Comparison of ENCODE assay signal across 27 mouse cellular contexts in the genomic region with DNA sequence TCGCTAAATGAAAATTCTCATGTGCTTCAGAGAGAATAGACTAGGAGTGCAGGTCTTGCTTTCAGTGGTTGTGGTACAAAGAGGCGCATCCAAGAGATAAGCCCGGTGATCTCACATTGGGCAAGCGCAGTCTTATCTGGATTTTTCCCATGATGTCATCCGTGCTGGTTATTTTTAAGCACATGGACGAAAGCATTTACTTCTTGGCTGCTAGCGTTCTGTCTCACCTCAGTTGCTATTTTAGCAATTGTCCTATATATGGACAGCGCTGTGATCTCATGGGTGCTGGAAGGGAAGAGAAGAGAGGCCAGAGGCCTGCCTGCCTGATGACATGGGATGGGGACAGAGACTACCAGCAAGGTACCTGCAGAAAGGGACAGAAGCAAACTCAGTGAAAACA.
DNase-seq lines count a peak whose midpoint lies in the region; ATAC-seq lines count a peak whose summit lies in the region.
"Had no signal": no experiment of that assay in that cellular context is flagged by ENCODE, and none has a peak within 500 bp of the region (broad histone marks: within the 10 kb centered on the region; RNA-seq: fewer than 3 reads in every experiment).

No protein-coding gene starts in this region.

- H3K4me3 ChIP-seq in heart, embryonic 10.5 days, result no peak overlapping the region
- no peak overlapping the region for H3K4me3 ChIP-seq in heart, embryonic 15.5 days
- no peak overlapping the region for H3K4me3 ChIP-seq in midbrain, embryonic 10.5 days
- H3K4me3 ChIP-seq: embryonic facial prominence, embryonic 10.5 days; embryonic facial prominence, embryonic 15.5 days; forebrain, embryonic 12.5 days; midbrain, embryonic 15.5 days; neural tube, embryonic 15.5 days had no signal

- intact Hi-C loops in gastrocnemius, postnatal 14 days (cut with DNase I; ENCODE audit: low total_unique reads), result no loop called here

- H3K4me1 ChIP-seq in heart, embryonic 10.5 days, result peaks cover 9% of the 10 kb centered on the region; the same call in 1 of the 2 replicates
- peaks cover 5% of the 10 kb centered on the region for H3K4me1 ChIP-seq in heart, embryonic 15.5 days (replicated peaks)
- no peaks in the 10 kb centered on the region for H3K4me1 ChIP-seq in midbrain, embryonic 10.5 days
- H3K4me1 ChIP-seq: embryonic facial prominence, embryonic 10.5 days; embryonic facial prominence, embryonic 15.5 days; forebrain, embryonic 12.5 days; midbrain, embryonic 15.5 days; neural tube, embryonic 15.5 days had no signal

- no peak overlapping the region for H3K4me2 ChIP-seq in heart, embryonic 15.5 days
- H3K4me2 ChIP-seq: embryonic facial prominence, embryonic 15.5 days; forebrain, embryonic 12.5 days; hindbrain, embryonic 14.5 days; midbrain, embryonic 15.5 days; neural tube, embryonic 15.5 days had no signal

- no peaks in the 10 kb centered on the region for H3K9me3 ChIP-seq in heart, embryonic 10.5 days
- H3K9me3 ChIP-seq in heart, embryonic 15.5 days (replicated peaks), result no peaks in the 10 kb centered on the region
- H3K9me3 ChIP-seq in midbrain, embryonic 10.5 days (replicated peaks), result no peaks in the 10 kb centered on the region
- H3K9me3 ChIP-seq: embryonic facial prominence, embryonic 10.5 days; embryonic facial prominence, embryonic 15.5 days; forebrain, embryonic 12.5 days; midbrain, embryonic 15.5 days; neural tube, embryonic 15.5 days had no signal

- WGBS in heart, embryonic 10.5 days, result 36% methylated on average over 8 of the region's 8 CpGs
- WGBS in heart, embryonic 15.5 days, result 17% methylated on average over 8 of the region's 8 CpGs
- WGBS in midbrain, embryonic 10.5 days, result 93% methylated on average over 8 of the region's 8 CpGs

- DNase-seq in heart, adult 18-20 months, result peak; percentile 60 to 78
- peak; percentile 83 for DNase-seq in heart, embryonic 10.5 days (ENCODE audit: low spot score)
- DNase-seq in heart, postnatal 4 days, result peak; percentile 45
- no peak for DNase-seq in gastrocnemius, postnatal 14 days
- DNase-seq in cerebellum, adult 9-11 months, result no peak
- DNase-seq in midbrain, embryonic 10.5 days (ENCODE audit: low spot score), result no peak
- DNase-seq: adrenal gland, postnatal 25 days; cerebellum, postnatal 25 days; gastrocnemius, postnatal 36 days; kidney, adult 8-10 months; kidney, postnatal 10 days; liver; lung, adult 2 months; lung, postnatal 10 days; retina, postnatal 1 day; right cerebral cortex, postnatal 14 days; thymus, postnatal 14 days had no signal

- H3K9ac ChIP-seq in heart, embryonic 15.5 days, result no peak overlapping the region
- H3K9ac ChIP-seq: embryonic facial prominence, embryonic 15.5 days; forebrain, embryonic 12.5 days; hindbrain, embryonic 14.5 days; liver, embryonic 14.5 days; midbrain, embryonic 15.5 days; neural tube, embryonic 15.5 days had no signal

- H3K27ac ChIP-seq in heart, embryonic 10.5 days, result peak overlapping the region; percentile 83
- H3K27ac ChIP-seq in heart, embryonic 15.5 days, result peak overlapping the region; percentile 81
- no peak overlapping the region for H3K27ac ChIP-seq in midbrain, embryonic 10.5 days (replicated peaks)
- H3K27ac ChIP-seq: embryonic facial prominence, embryonic 10.5 days; embryonic facial prominence, embryonic 15.5 days; forebrain, embryonic 12.5 days; hindbrain, embryonic 14.5 days; liver, embryonic 14.5 days; macrophage; midbrain, embryonic 15.5 days; neural tube, embryonic 15.5 days had no signal

- ATAC-seq in heart, embryonic 15.5 days (replicated peaks; ENCODE audit: insufficient number of reproducible peaks, insufficient read depth, low FRiP score, low read depth), result peak; percentile 84
- ATAC-seq: CD4-positive, CD25-positive, alpha-beta regulatory T cell, adult 4 months; midbrain, embryonic 15.5 days had no signal

- no peaks in the 10 kb centered on the region for H3K27me3 ChIP-seq in heart, embryonic 10.5 days (ENCODE audit: insufficient read depth, poor library complexity, severe bottlenecking)
- no peaks in the 10 kb centered on the region for H3K27me3 ChIP-seq in heart, embryonic 15.5 days
- no peaks in the 10 kb centered on the region for H3K27me3 ChIP-seq in midbrain, embryonic 10.5 days (ENCODE audit: low read depth, poor library complexity, severe bottlenecking)
- H3K27me3 ChIP-seq: embryonic facial prominence, embryonic 15.5 days; forebrain, embryonic 12.5 days; midbrain, embryonic 15.5 days; neural tube, embryonic 15.5 days had no signal

- no peaks in the 10 kb centered on the region for H3K36me3 ChIP-seq in heart, embryonic 10.5 days
- H3K36me3 ChIP-seq in heart, embryonic 15.5 days, result no peaks in the 10 kb centered on the region
- no peaks in the 10 kb centered on the region for H3K36me3 ChIP-seq in midbrain, embryonic 10.5 days
- H3K36me3 ChIP-seq: embryonic facial prominence, embryonic 10.5 days; embryonic facial prominence, embryonic 15.5 days; forebrain, embryonic 12.5 days; midbrain, embryonic 15.5 days; neural tube, embryonic 15.5 days had no signal

Comparison
In these comparisons a context has a peak if more than half of its experiments do, and no peak if none do; other contexts are left out.
1. DNase-seq: peak in heart, adult 18-20 months (2 of 2), heart, embryonic 10.5 days (single experiment) and heart, postnatal 4 days (single experiment); none in gastrocnemius, postnatal 14 days (single experiment), cerebellum, adult 9-11 months (single experiment) and midbrain, embryonic 10.5 days (single experiment).